Mouse (Mus musculus) spleen, postnatal 4 days (tissue): ENCODE data around the gene Dna2.
"Not testable (repeated sequence)": the region's sequence is repeated elsewhere in the genome, so short reads cannot be mapped to it uniquely, and the experiment has no call there.

Experiments
- DNase-seq, 2 experiments: peaks; one replicate each; pipeline ENCODE4 v3.0.0; 2022; ENCODE audit warnings: low spot score in 2 of 2

Dna2 gene

GRCm38 (mm10) chr10:62946738-62947471 is at the start of gene Dna2:
TSS of gene Dna2 (plus strand) at chr10:62947026.
- peak; percentile 74 to 85 for DNase-seq

- DNase-seq: no peak
Observed at GRCm38 (mm10) chr10:62897437-62897836, 49.4 kb upstream of the Dna2 start.

- DNase-seq: no peak
Observed at GRCm38 (mm10) chr10:62898061-62898460, 48.8 kb upstream of the Dna2 start.

- DNase-seq: no peak
Observed at GRCm38 (mm10) chr10:62900144-62900543, 46.7 kb upstream of the Dna2 start.

- no peak for DNase-seq
Observed at GRCm38 (mm10) chr10:62901826-62902225, 45.0 kb upstream of the Dna2 start.

- DNase-seq: no peak
Observed at GRCm38 (mm10) chr10:62902829-62903228, 44.0 kb upstream of the Dna2 start.

DNA sequence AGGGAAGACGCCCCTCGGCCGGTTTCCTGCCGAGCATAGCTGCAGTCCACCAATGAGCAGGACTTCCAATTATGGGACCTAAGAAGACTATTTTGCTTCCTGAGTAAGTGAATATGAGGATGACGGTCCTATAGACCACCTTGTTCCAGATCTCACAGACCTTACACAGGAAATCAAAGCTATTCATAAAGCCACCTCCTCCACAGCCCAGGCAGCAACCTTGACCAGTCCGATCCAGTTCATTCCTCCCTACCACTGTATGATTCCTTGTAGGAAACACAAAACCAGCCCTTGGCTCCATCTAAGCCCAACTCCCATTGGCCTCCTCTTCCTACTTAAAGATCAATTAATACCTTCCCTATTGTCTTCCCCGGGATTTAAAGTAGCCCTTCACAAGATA is 40.5 kb upstream of the Dna2 start:
- DNase-seq: no peak

- not testable (repeated sequence) for DNase-seq
Observed at GRCm38 (mm10) chr10:62908896-62909295, 37.9 kb upstream of the Dna2 start, which contains the start of gene Tet1. TSS of gene Tet1 (minus strand) at chr10:62908996.

DNA sequence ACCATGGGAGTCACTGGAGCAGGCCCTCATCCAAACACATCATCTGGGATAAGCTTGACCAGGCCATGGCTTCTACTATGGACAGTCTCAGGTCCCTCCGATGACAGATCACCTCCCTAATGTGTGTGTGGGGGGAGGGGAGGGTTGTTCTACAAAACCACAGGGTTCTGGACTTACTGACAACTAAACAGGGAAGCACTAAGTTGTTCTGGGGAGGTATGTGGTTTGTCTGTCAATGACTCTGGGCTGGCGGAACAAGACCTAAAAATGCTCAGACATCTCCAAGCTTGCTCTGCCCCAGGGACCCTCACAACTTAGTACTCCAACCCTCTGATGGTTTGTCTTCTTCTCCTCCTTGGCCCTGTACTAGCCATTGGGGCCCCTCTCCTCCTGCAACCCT is 35.7 kb upstream of the Dna2 start:
- DNase-seq: no peak

GRCm38 (mm10) chr10:62918985-62919384 is 27.8 kb upstream of the Dna2 start:
- DNase-seq: no peak

DNA sequence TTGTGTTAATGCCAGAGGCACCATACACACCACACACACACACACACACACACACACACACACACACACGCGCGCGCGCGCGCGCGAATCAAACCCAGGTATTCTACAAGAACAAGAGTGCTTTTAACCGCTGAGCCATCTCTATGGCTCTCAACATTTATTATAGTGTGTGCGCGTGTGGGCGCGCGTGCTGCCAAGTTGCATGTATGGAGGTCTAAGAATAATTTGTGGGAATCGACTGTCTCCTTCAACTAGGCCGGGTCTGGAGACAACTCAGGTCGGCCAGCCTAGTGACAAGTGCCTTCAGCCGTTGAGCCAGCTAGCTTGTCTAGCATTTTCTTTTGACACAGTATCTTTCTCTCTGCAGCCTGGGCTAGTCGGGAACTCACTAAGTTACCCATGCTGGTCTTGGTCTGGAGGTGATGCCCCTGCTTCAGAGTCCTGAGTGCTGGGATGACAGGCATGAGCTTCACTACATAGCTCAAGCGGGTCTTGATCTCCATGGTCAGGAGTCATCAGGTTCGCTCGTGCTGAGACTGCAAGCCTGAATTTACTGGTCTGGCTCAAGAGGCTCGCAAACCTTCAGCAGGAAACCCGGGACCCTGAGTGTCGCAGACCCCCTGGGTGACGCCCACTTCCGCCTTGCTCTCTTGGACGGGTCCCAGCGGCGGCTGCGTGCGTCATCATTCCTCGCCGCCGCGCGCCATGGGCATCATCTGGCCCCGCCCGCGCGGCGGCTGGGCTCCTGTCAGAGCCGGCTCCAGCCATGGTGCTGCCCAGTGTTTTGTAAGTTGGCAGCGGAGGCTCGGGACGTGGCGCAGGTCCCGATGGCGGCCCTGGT is 26.7 kb upstream of the Dna2 start, which contains the start of gene Slc25a16:
Gene Slc25a16, plus strand, starts transcription at position 709 of the 841 bp plus-strand sequence.
- DNase-seq: peak; percentile 87 to 95

- no peak for DNase-seq
Observed at GRCm38 (mm10) chr10:62920766-62921156, 26.1 kb upstream of the Dna2 start.

GRCm38 (mm10) chr10:62924096-62924635 is 22.7 kb upstream of the Dna2 start:
- no peak for DNase-seq

DNA sequence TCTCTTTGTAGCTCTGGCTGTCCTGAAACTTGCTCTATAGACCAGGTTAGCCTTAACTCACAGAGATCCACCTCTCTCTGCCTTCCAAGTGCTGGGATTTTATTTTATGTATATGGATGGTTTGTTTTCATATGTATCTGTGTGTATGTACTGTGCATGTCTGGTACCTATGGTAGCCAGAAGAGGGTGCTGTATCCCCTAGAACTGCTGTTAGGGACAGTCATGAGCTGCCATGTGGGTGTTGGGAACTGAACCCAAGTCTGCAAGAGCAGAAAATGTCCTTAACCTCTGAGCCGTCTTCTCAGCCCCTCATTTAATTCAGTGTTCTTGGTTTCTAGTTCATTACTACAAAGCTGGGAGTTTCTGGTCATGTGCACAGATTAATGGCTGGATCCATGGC is 14.4 kb upstream of the Dna2 start:
- DNase-seq: no peak

DNA sequence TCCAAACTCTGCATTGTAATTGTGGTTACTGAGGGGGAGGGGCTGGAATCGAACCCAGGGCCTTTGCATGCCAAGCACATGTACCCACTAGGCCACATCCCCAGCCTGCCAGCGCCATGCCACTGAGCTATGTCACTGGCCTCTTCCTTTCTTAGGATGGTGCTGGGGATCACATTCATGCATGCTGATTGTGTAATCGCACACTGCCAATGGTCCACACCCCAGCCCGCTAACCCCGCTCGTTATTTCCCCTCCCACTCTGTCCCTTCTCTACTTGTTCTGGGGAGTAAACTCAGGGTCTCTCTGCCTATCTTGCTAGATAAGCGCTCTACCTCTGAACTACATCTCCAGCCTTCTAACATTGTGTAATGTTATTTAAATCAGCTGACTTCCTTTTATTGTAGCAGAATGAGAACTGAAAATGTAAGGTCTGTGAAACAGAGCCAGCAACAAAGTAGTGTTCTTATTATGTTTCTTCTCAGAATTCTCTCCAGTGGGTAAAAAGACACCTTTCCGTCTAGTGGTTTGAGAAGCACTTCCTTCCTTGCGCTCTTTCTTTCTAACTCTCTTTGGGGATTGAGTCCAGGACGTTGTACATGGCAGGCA is 1.7 kb upstream of the Dna2 start:
- no peak for DNase-seq

- peak in 1 of 2 experiments; percentile 31 for DNase-seq
Observed at GRCm38 (mm10) chr10:62948551-62948950, 1.7 kb downstream of the Dna2 start.

DNA sequence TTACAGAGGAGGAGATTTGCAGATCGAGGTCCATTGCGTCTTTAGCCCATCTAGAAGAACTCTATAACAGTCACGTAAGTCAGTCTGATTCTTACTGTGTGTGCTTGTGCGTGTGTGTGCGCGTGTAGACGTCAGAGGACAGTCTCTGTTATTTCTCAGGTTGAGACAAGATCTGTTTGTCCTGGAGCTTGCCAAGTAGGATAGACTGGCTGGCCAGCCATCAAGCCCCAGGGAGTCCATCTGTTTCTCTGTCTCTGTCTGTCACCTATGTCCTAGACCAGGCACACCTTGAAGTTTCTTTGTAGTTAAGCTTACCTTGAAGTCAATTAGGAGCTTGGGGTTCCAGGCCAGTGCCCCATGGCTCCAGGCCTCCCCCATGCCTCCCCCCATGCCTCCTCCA is 17.1 kb downstream of the Dna2 start:
- DNase-seq: no peak

GRCm38 (mm10) chr10:62965796-62966195 is 19.0 kb downstream of the Dna2 start:
- no peak for DNase-seq

- no peak for DNase-seq
Observed at GRCm38 (mm10) chr10:62966291-62966690, 19.5 kb downstream of the Dna2 start.

DNA sequence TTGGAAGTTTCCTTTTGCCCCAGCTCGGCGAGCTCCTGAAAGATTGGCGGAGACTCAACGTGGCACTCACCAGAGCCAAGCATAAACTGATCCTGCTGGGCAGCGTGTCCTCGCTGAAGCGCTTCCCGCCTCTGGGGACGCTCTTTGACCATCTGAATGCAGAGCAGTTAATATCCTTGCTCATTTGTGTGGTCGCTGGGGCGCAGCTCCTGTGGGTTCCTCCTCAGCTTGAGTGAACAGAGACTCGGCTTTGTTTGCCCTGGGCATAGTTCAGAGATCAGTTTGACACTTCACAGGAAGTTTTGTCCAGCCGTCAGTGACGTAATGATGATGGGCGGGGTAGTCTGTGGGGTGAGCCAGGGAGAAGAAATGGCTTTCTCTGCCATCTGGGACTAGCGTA is 25.0 kb downstream of the Dna2 start:
- DNase-seq: no peak

- DNase-seq: no peak
Observed at GRCm38 (mm10) chr10:62979667-62980038, 32.8 kb downstream of the Dna2 start.
